Mouse (Mus musculus) forebrain, embryonic 11.5 days (tissue): Measurements from ENCODE around the gene Glrx2. TPM values are rescaled to one million over a fixed set of nuclear protein-coding genes. Genes with fewer than 3 reads are reported as not detected.

Source experiments
- ATAC-seq: fragments of 200-750 bp; cut with Nextera tagmentation; replicated peaks from 2 replicates; pipeline ENCODE4 v1.8.0; 2017; ENCODE audit warnings: moderate TSS enrichment; ENCODE audit not compliant: low FRiP score
- DNase-seq: peaks from one replicate; pipeline ENCODE4 v3.0.0-alpha.2; 2017; ENCODE audit warnings: low spot score
- H3K27ac ChIP-seq: fragments of 300-500 bp; sonication (generic); 2 replicates; pipeline ENCODE4 v1.5.1; 2014; ENCODE audit warnings: low read depth, low read length
- H3K27me3 ChIP-seq: fragments of 300-500 bp; sonication (generic); 2 replicates; pipeline ENCODE4 v1.6.1; 2014; ENCODE audit warnings: mild to moderate bottlenecking, low read length, mixed read lengths; ENCODE audit not compliant: control insufficient read depth, insufficient read depth
- H3K36me3 ChIP-seq: fragments of 300-500 bp; sonication (generic); 2 replicates; pipeline ENCODE4 v1.6.1; 2014; ENCODE audit warnings: mild to moderate bottlenecking, low read length, moderate library complexity, mixed read lengths; ENCODE audit not compliant: control insufficient read depth, insufficient read depth
- H3K4me1 ChIP-seq: fragments of 300-500 bp; sonication (generic); replicated peaks from 2 replicates; pipeline ENCODE4 v1.6.1; 2014; ENCODE audit warnings: low read length, mixed read lengths; ENCODE audit not compliant: control insufficient read depth, insufficient read depth
- H3K4me2 ChIP-seq: fragments of 300-500 bp; sonication (generic); 2 replicates; pipeline ENCODE4 v1.6.1; 2014; ENCODE audit warnings: low read depth, mild to moderate bottlenecking, low read length, moderate library complexity, mixed read lengths; ENCODE audit not compliant: severe bottlenecking
- H3K4me3 ChIP-seq: fragments of 300-500 bp; sonication (generic); 2 replicates; pipeline ENCODE4 v1.5.1; 2014; ENCODE audit warnings: low read depth, low read length
- H3K9ac ChIP-seq: fragments of 300-500 bp; sonication (generic); 2 replicates; pipeline ENCODE4 v1.6.1; 2014; ENCODE audit warnings: low read length
- H3K9me3 ChIP-seq: fragments of 300-500 bp; sonication (generic); 2 replicates; pipeline ENCODE4 v1.6.1; 2016; ENCODE audit warnings: low read length, mixed read lengths; ENCODE audit not compliant: control insufficient read depth
- WGBS: fragments of 180-500 bp; shearing (Covaris S2); extraction: QIAGEN DNeasy Blood & Tissue Kit; methylation state at CpG from one replicate; pipeline ENCODE4 v1.1.7; 2014; 5-methylcytosine and 5-hydroxymethylcytosine counted together
- polyA plus RNA-seq: library from polyadenylated mRNA; unstranded; fragments of >200 nt; fragmentation: Nextera tagmentation; extraction: Ambion mirVana; gene quantifications from 2 replicates; pipeline ENCODE4 v1.2.1, GENCODE M21; 2014

The Glrx2 gene
- polyA plus RNA-seq, 1 experiment from 2014 or later: 90.9 TPM

DNA sequence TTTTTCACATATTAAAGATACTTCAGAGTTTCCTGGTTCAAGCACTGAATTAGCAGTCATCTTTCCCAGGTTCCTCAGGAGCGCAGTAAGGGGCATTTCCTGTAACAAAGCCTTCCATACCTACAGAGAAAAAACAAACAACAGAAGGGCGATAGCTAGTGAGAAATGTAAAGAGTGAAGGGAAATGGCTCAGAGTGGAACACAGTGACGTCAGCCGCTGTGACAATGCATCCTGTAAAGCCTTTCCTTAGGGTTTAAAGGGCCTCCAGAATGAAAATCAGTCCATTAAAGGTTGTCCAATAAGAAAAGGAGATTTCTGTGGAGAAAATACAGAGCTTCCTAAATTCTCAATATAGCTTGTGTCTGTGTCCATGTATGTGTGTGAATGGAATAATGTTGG lies 49.7 kb downstream of the Glrx2 start:
- no peaks in the 10 kb centered on the region for H3K4me1 ChIP-seq
- ATAC-seq (no peak), DNase-seq (no peak)
- no peak overlapping the region for H3K9ac ChIP-seq
- H3K27ac ChIP-seq: no peak overlapping the region
- WGBS: 90% methylated on average over 4 of the region's 4 CpGs
- no peaks in the 10 kb centered on the region for H3K27me3 ChIP-seq
- H3K4me2 ChIP-seq: no peak overlapping the region
- H3K9me3 ChIP-seq: no peaks in the 10 kb centered on the region
- H3K36me3 ChIP-seq: no peaks in the 10 kb centered on the region; the same call in 1 of the 2 replicates
- no peak overlapping the region for H3K4me3 ChIP-seq

DNA sequence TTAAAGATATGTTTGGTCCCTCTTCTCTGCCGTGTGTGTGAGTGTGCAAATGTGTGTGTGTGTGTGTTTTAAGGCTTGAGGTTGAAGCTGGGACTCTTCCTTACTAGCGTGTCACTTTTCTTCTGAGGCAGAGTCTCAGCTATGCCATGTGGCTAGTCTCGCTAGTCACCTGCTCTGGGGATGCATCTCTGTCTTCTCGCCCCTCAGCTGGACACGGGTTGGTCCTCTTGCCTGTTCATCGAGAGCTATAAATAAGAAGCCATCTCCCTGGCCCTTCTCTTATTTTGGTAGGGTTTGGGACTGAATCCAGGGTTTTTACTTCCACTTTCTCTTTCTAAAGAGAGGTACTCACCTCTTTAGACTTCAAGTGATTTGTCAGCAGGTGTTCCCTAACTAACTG lies 50.1 kb downstream of the Glrx2 start:
- no peaks in the 10 kb centered on the region for H3K27me3 ChIP-seq
- no peak overlapping the region for H3K4me2 ChIP-seq
- 95% methylated on average over 6 of the region's 6 CpGs for WGBS
- H3K9me3 ChIP-seq: no peaks in the 10 kb centered on the region
- DNase-seq: no peak
- no peak overlapping the region for H3K9ac ChIP-seq
- H3K27ac ChIP-seq: no peak overlapping the region
- no peaks in the 10 kb centered on the region for H3K4me1 ChIP-seq
- H3K4me3 ChIP-seq: no peak overlapping the region
- ATAC-seq: no peak
- no peaks in the 10 kb centered on the region; the same call in 1 of the 2 replicates for H3K36me3 ChIP-seq

GRCm38 (mm10) chr1:143770444-143771109 lies 54.4 kb downstream of the Glrx2 start:
- 54% methylated on average over 20 of the region's 20 CpGs for WGBS
- H3K27ac ChIP-seq: no peak overlapping the region
- H3K4me1 ChIP-seq: no peaks in the 10 kb centered on the region; the same call in 1 of the 2 replicates
- no peak overlapping the region for H3K4me3 ChIP-seq
- no peak for ATAC-seq
- H3K9me3 ChIP-seq: no peaks in the 10 kb centered on the region
- no peaks in the 10 kb centered on the region; the same call in 1 of the 2 replicates for H3K36me3 ChIP-seq
- DNase-seq: no peak
- no peak overlapping the region for H3K9ac ChIP-seq
- H3K4me2 ChIP-seq: no peak overlapping the region
- no peaks in the 10 kb centered on the region for H3K27me3 ChIP-seq

GRCm38 (mm10) chr1:143773082-143773481 lies 56.9 kb downstream of the Glrx2 start:
- ATAC-seq (no peak), DNase-seq (no peak)
- no peaks in the 10 kb centered on the region for H3K9me3 ChIP-seq
- no peak overlapping the region for H3K4me3 ChIP-seq
- 77% methylated on average over 7 of the region's 7 CpGs for WGBS
- no peaks in the 10 kb centered on the region for H3K27me3 ChIP-seq
- no peak overlapping the region for H3K9ac ChIP-seq
- H3K36me3 ChIP-seq: no peaks in the 10 kb centered on the region
- no peak overlapping the region for H3K27ac ChIP-seq
- no peak overlapping the region for H3K4me2 ChIP-seq
- H3K4me1 ChIP-seq: no peaks in the 10 kb centered on the region; the same call in 1 of the 2 replicates

- no peaks in the 10 kb centered on the region for H3K9me3 ChIP-seq
- H3K27me3 ChIP-seq: no peaks in the 10 kb centered on the region
- H3K9ac ChIP-seq: no peak overlapping the region
- no peak overlapping the region for H3K4me2 ChIP-seq
- no peak overlapping the region for H3K4me3 ChIP-seq
- H3K4me1 ChIP-seq: no peaks in the 10 kb centered on the region; the same call in 1 of the 2 replicates
- H3K27ac ChIP-seq: no peak overlapping the region
- ATAC-seq (no peak), DNase-seq (no peak)
- no peaks in the 10 kb centered on the region for H3K36me3 ChIP-seq
- 87% methylated on average over 6 of the region's 6 CpGs for WGBS
These were observed 57.8 kb downstream of the Glrx2 start for GRCm38 (mm10) chr1:143773909-143774308.

- peak within 1 kb of the TSS; percentile 85 for H3K4me3 ChIP-seq
- peak within 1 kb of the TSS; percentile 83 for H3K9ac ChIP-seq
- H3K4me1 ChIP-seq: no peaks in the 10 kb centered on the region; the same call in 1 of the 2 replicates
- ATAC-seq (peak; percentile 97), DNase-seq (peak; percentile 99)
- no peaks in the 10 kb centered on the region for H3K36me3 ChIP-seq
- H3K27ac ChIP-seq: peak within 1 kb of the TSS; percentile 21; the same call in 1 of the 2 replicates
- WGBS: under 1% methylated on average over 82 of the region's 84 CpGs
- H3K9me3 ChIP-seq: no peaks in the 10 kb centered on the region
- H3K4me2 ChIP-seq: peak within 1 kb of the TSS; percentile 80
- H3K27me3 ChIP-seq: no peaks in the 10 kb centered on the region
These were observed 60.6 kb downstream of the Glrx2 start, which contains the start of the genes Trove2 and Uchl5 for GRCm38 (mm10) chr1:143776446-143777411. Trove2 (minus strand) TSS chr1:143777068. Uchl5 (plus strand) TSS chr1:143777272.

GRCm38 (mm10) chr1:143777558-143778218 lies 61.5 kb downstream of the Glrx2 start:
- peak overlapping the region; percentile 80 for H3K4me2 ChIP-seq
- peak overlapping the region; percentile 15; the same call in 1 of the 2 replicates for H3K27ac ChIP-seq
- H3K27me3 ChIP-seq: no peaks in the 10 kb centered on the region
- ATAC-seq: peak; percentile 29
- H3K36me3 ChIP-seq: no peaks in the 10 kb centered on the region
- H3K4me1 ChIP-seq: no peaks in the 10 kb centered on the region; the same call in 1 of the 2 replicates
- H3K9ac ChIP-seq: peak overlapping the region; percentile 83
- DNase-seq: no peak
- WGBS: under 1% methylated on average over 39 of the region's 39 CpGs
- peak overlapping the region; percentile 85 for H3K4me3 ChIP-seq
- no peaks in the 10 kb centered on the region for H3K9me3 ChIP-seq

GRCm38 (mm10) chr1:143788584-143789227 lies 72.6 kb downstream of the Glrx2 start:
- no peaks in the 10 kb centered on the region for H3K27me3 ChIP-seq

More at GRCm38 (mm10) chr1:143788584-143789227, 72.6 kb downstream of the Glrx2 start:
- 72% methylated on average over 2 of the region's 2 CpGs for WGBS
- DNase-seq (peak; percentile 72), ATAC-seq (no peak)
- Histone ChIP-seq H3K27ac (no peak overlapping the region), H3K9ac (no peak overlapping the region), H3K4me3 (no peak overlapping the region), H3K4me2 (no peak overlapping the region), H3K9me3 (no peaks in the 10 kb centered on the region), H3K36me3 (no peaks in the 10 kb centered on the region), H3K4me1 (no peaks in the 10 kb centered on the region)
